In the genomic region with DNA sequence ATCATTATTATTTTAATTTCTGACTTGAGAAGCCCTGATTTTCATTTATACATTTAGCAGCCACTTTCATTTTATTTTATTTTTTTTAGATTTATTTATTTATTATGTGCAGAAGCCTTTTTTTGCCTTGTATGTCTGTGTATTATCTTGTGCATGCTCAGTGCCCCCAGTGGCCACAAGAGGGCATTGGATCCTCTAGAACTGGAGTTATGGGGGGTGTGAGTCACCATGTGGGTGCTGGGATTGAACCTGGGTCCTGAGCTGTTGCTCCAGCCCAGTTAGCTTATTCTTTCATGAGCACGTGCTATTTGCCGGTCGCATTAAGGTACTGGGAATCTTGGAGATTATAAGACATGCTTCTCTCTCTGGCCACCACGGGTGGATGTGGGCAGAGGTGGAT, we compare ENCODE assay signal across 8 mouse cellular contexts.
DNase-seq lines count a peak whose midpoint lies in the region; ATAC-seq and TF ChIP-seq lines count a peak whose summit lies in the region.
"Had no signal": no experiment of that assay in that cellular context is flagged by ENCODE, and none has a peak within 500 bp of the region (broad histone marks: within the 10 kb centered on the region; RNA-seq: fewer than 3 reads in every experiment).

No protein-coding gene starts in this region.

- peak; percentile 63 for TF ChIP-seq CTCF in kidney, postnatal 0 days (IDR thresholded peaks at IDR 0.05; ENCODE audit: low read depth)
- TF ChIP-seq CTCF in CH12.LX (conservative IDR thresholded peaks at IDR 0.05 in 1 of 2, IDR thresholded peaks at IDR 0.05 in 1 of 2; ENCODE audit: low read depth in 2 of 2, low read length in 2 of 2): peak; percentile 22 to 61; a peak in 3 of 4 replicates

- dilution Hi-C loops in CH12.LX (cut with MboI; ENCODE audit: extremely low pct_ligation_motif_present, extremely low pct_unique_long_range_greater_than_20kb, low sequenced_read_pairs): no loop called here

- no peak overlapping the region for H3K4me3 ChIP-seq in kidney, postnatal 0 days (replicated peaks; ENCODE audit: low read depth, low read length)
- H3K4me3 ChIP-seq in kidney, embryonic 16.5 days (ENCODE audit: low read length): no peak overlapping the region
- H3K4me3 ChIP-seq in CH12.LX (replicated peaks in 1 of 3; ENCODE audit: low read depth in 2 of 3, low read length in 2 of 3, poor library complexity in 1 of 3): no peak overlapping the region
- no peak overlapping the region for H3K4me3 ChIP-seq in forebrain, embryonic 12.5 days (replicated peaks)

- no peaks in the 10 kb centered on the region for H3K27me3 ChIP-seq in kidney, postnatal 0 days (ENCODE audit: insufficient read depth, low read length)
- H3K27me3 ChIP-seq in kidney, embryonic 16.5 days (ENCODE audit: insufficient read depth, low read length): no peaks in the 10 kb centered on the region
- no peaks in the 10 kb centered on the region for H3K27me3 ChIP-seq in CH12.LX (replicated peaks)
- no peaks in the 10 kb centered on the region for H3K27me3 ChIP-seq in forebrain, embryonic 12.5 days

- no peaks in the 10 kb centered on the region for H3K79me2 ChIP-seq in CH12.LX (replicated peaks; ENCODE audit: control insufficient read depth, extremely low read depth, insufficient read depth, poor library complexity, severe bottlenecking)

- no peak overlapping the region for H3K4me2 ChIP-seq in kidney, postnatal 0 days (ENCODE audit: low read length)
- H3K4me2 ChIP-seq in kidney, embryonic 16.5 days (replicated peaks; ENCODE audit: low read depth, low read length): no peak overlapping the region
- H3K4me2 ChIP-seq in CH12.LX (ENCODE audit: insufficient read depth, low read depth, poor library complexity, severe bottlenecking): no peak overlapping the region
- no peak overlapping the region for H3K4me2 ChIP-seq in forebrain, embryonic 12.5 days

- H3K36me3 ChIP-seq in kidney, postnatal 0 days (ENCODE audit: insufficient read depth, low read length): no peaks in the 10 kb centered on the region
- no peaks in the 10 kb centered on the region for H3K36me3 ChIP-seq in kidney, embryonic 16.5 days (ENCODE audit: insufficient read depth, low read length)
- H3K36me3 ChIP-seq in CH12.LX (replicated peaks in 1 of 2; ENCODE audit: control insufficient read depth in 1 of 2, insufficient read depth in 1 of 2, low read length in 1 of 2): peaks cover 0 to 7% of the 10 kb centered on the region in 2 experiments
- H3K36me3 ChIP-seq in forebrain, embryonic 12.5 days (replicated peaks): no peaks in the 10 kb centered on the region; the same call in 1 of the 2 replicates

- TF ChIP-seq EP300 in CH12.LX (IDR thresholded peaks at IDR 0.05; ENCODE audit: low read length): no peak

- H3K27ac ChIP-seq in kidney, postnatal 0 days: no peak overlapping the region
- H3K27ac ChIP-seq in kidney, embryonic 16.5 days (ENCODE audit: low read length): no peak overlapping the region
- no peak overlapping the region for H3K27ac ChIP-seq in CH12.LX (ENCODE audit: insufficient read depth, low read depth)
- H3K27ac ChIP-seq in forebrain, embryonic 12.5 days: no peak overlapping the region
- H3K27ac ChIP-seq: macrophage had no signal

- H3K9ac ChIP-seq in kidney, postnatal 0 days (ENCODE audit: low read depth, low read length): no peak overlapping the region
- no peak overlapping the region for H3K9ac ChIP-seq in kidney, embryonic 16.5 days (replicated peaks; ENCODE audit: low read length)
- no peak overlapping the region for H3K9ac ChIP-seq in CH12.LX (ENCODE audit: insufficient read depth, low read depth)
- no peak overlapping the region for H3K9ac ChIP-seq in forebrain, embryonic 12.5 days

- no peak for TF ChIP-seq POLR2A in CH12.LX (IDR thresholded peaks at IDR 0.05; ENCODE audit: low read depth, low read length)

- no peaks in the 10 kb centered on the region for H3K9me3 ChIP-seq in kidney, postnatal 0 days (replicated peaks; ENCODE audit: low read length)
- no peaks in the 10 kb centered on the region for H3K9me3 ChIP-seq in kidney, embryonic 16.5 days (ENCODE audit: low read length)
- peaks cover 2% of the 10 kb centered on the region for H3K9me3 ChIP-seq in CH12.LX (replicated peaks; ENCODE audit: low read length)
- no peaks in the 10 kb centered on the region for H3K9me3 ChIP-seq in forebrain, embryonic 12.5 days

- no peak for DNase-seq in kidney, postnatal 0 days (ENCODE audit: low spot score)
- DNase-seq in CH12.LX (ENCODE audit: extremely low read depth) (peak; percentile 38), MN1 (ENCODE audit: low spot score) (peak; percentile 36)
- peak; percentile 34 for DNase-seq in lung, postnatal 14 days
- no peak for DNase-seq in spleen, adult 12 weeks (ENCODE audit: low spot score)

- ATAC-seq in kidney, postnatal 0 days (replicated peaks; ENCODE audit: low FRiP score, low read depth): no peak
- no peak for ATAC-seq in kidney, embryonic 16.5 days (ENCODE audit: low FRiP score, low TSS enrichment)
- ATAC-seq in forebrain, embryonic 12.5 days (ENCODE audit: low FRiP score): no peak

- peaks cover 33% of the 10 kb centered on the region for H3K4me1 ChIP-seq in kidney, postnatal 0 days (replicated peaks; ENCODE audit: insufficient read depth, low read length)
- H3K4me1 ChIP-seq in kidney, embryonic 16.5 days (ENCODE audit: insufficient read depth, low read length): peaks cover 63% of the 10 kb centered on the region
- H3K4me1 ChIP-seq in CH12.LX (ENCODE audit: control insufficient read depth in 1 of 2, insufficient read depth in 2 of 2): peaks cover 0 to 59% of the 10 kb centered on the region in 2 experiments; a peak in 3 of 4 replicates
- peaks cover 62% of the 10 kb centered on the region for H3K4me1 ChIP-seq in forebrain, embryonic 12.5 days

- WGBS in kidney, postnatal 0 days: 94% methylated on average over 4 of the region's 4 CpGs
- 98% methylated on average over 4 of the region's 4 CpGs for WGBS in kidney, embryonic 16.5 days
- WGBS in forebrain, embryonic 12.5 days: 97% methylated on average over 4 of the region's 4 CpGs

- in situ Hi-C loops in CH12.LX (cut with MboI; ENCODE audit: low pct_ligation_motif_present, low pct_unique_long_range_greater_than_20kb, low sequenced_read_pairs): no loop called here

- peak; percentile 55 for TF ChIP-seq RAD21 in CH12.LX (IDR thresholded peaks at IDR 0.05; ENCODE audit: low read depth, low read length)

TF ChIP-seq in CH12.LX, 34 proteins besides CTCF, POLR2A, EP300 and RAD21:
- no peak for TF ChIP-seq RCOR1 (conservative IDR thresholded peaks at IDR 0.05; ENCODE audit: low read depth, low read length)
- peak; percentile 48 for TF ChIP-seq SMC3 (IDR thresholded peaks at IDR 0.05; ENCODE audit: low read depth, low read length)

Comparison
In these comparisons a context has a peak if more than half of its experiments do, and no peak if none do; other contexts are left out.
1. DNase-seq: peak in CH12.LX (single experiment), MN1 (single experiment) and lung, postnatal 14 days (single experiment); none in kidney, postnatal 0 days (single experiment) and spleen, adult 12 weeks (single experiment).